Mouse (Mus musculus): ENCODE results near the gene Orai1. TPM values are rescaled to one million over a fixed set of nuclear protein-coding genes. Genes with fewer than 3 reads are reported as not detected.

The Orai1 gene
- polyA plus RNA-seq, 1 experiment from 2014 or later = 13.1 TPM

- Histone ChIP-seq H3K27me3 (0 out of 2 replicates have a peak, but pooled peaks cover 7% of the 10 kb centered on the region), H3K9me3 (no peaks in the 10 kb centered on the region), H3K4me3 (peak overlapping the region; percentile 65), H3K4me2 (peak overlapping the region; percentile 79), H3K4me1 (replicated peaks) (peaks cover 66% of the 10 kb centered on the region), H3K9ac (peak overlapping the region; percentile 79), H3K27ac (replicated peaks) (peak overlapping the region; percentile 85), H3K36me3 (no peaks in the 10 kb centered on the region)
- under 1% methylated on average over 41 of the region's 41 CpGs for WGBS
- ATAC-seq (ENCODE audit: low read depth) = peak; percentile 21; the same call in 1 of the 2 replicates
Observed at GRCm38 (mm10) chr5:122988021-122988751, 26.7 kb upstream of the Orai1 start.

- peak overlapping the region; percentile 79 for H3K9ac ChIP-seq
- under 1% methylated on average over 37 of the region's 39 CpGs for WGBS
- H3K4me1 ChIP-seq (replicated peaks) = peaks cover 66% of the 10 kb centered on the region
- peak overlapping the region; percentile 79 for H3K4me2 ChIP-seq
- H3K9me3 ChIP-seq = no peaks in the 10 kb centered on the region
- peak overlapping the region; percentile 85 for H3K27ac ChIP-seq (replicated peaks)
- no peaks in the 10 kb centered on the region for H3K36me3 ChIP-seq
- 0 out of 2 replicates have a peak, but pooled peaks cover 7% of the 10 kb centered on the region for H3K27me3 ChIP-seq
- peak; percentile 79 for ATAC-seq (ENCODE audit: low read depth)
- H3K4me3 ChIP-seq = peak overlapping the region; percentile 65
Observed at GRCm38 (mm10) chr5:122989001-122989525, 25.8 kb upstream of the Orai1 start.

GRCm38 (mm10) chr5:122989551-122990330 is 25.1 kb upstream of the Orai1 start, which contains the start of gene Kdm2b:
Gene Kdm2b (minus strand): TSS chr5:122989823.
- peaks cover 67% of the 10 kb centered on the region for H3K4me1 ChIP-seq (replicated peaks)
- 0 out of 2 replicates have a peak, but pooled peaks cover 7% of the 10 kb centered on the region for H3K27me3 ChIP-seq
- peak within 1 kb of the TSS; percentile 79 for H3K9ac ChIP-seq
- no peaks in the 10 kb centered on the region for H3K36me3 ChIP-seq
- H3K4me2 ChIP-seq = peak within 1 kb of the TSS; percentile 79
- H3K9me3 ChIP-seq = no peaks in the 10 kb centered on the region
- ATAC-seq (ENCODE audit: low read depth) = peak; percentile 37
- H3K27ac ChIP-seq (replicated peaks) = peak within 1 kb of the TSS; percentile 85
- peak within 1 kb of the TSS; percentile 65 for H3K4me3 ChIP-seq
- 3% methylated on average over 15 of the region's 15 CpGs for WGBS

GRCm38 (mm10) chr5:122990411-122991160 is 24.3 kb upstream of the Orai1 start:
- no peaks in the 10 kb centered on the region for H3K9me3 ChIP-seq
- peak overlapping the region; percentile 47 for H3K9ac ChIP-seq
- no peaks in the 10 kb centered on the region for H3K36me3 ChIP-seq
- 0 out of 2 replicates have a peak, but pooled peaks cover 4% of the 10 kb centered on the region for H3K27me3 ChIP-seq
- no peak overlapping the region; the same call in 1 of the 2 replicates for H3K27ac ChIP-seq (replicated peaks)
- H3K4me3 ChIP-seq = peak overlapping the region; percentile 65
- peak overlapping the region; percentile 79 for H3K4me2 ChIP-seq
- WGBS = 10% methylated on average over 16 of the region's 16 CpGs
- H3K4me1 ChIP-seq (replicated peaks) = peaks cover 62% of the 10 kb centered on the region
- no peak for ATAC-seq (ENCODE audit: low read depth)

GRCm38 (mm10) chr5:122991350-122992004 is 23.4 kb upstream of the Orai1 start:
- WGBS = 25% methylated on average over 5 of the region's 5 CpGs
- H3K4me3 ChIP-seq = no peak overlapping the region
- H3K4me1 ChIP-seq (replicated peaks) = peaks cover 54% of the 10 kb centered on the region
- H3K4me2 ChIP-seq = peak overlapping the region; percentile 79
- H3K36me3 ChIP-seq = no peaks in the 10 kb centered on the region
- H3K27ac ChIP-seq (replicated peaks) = no peak overlapping the region
- H3K27me3 ChIP-seq = 0 out of 2 replicates have a peak, but pooled peaks cover 3% of the 10 kb centered on the region
- H3K9ac ChIP-seq = peak overlapping the region; percentile 47
- no peak for ATAC-seq (ENCODE audit: low read depth)
- no peaks in the 10 kb centered on the region for H3K9me3 ChIP-seq

- WGBS = 56% methylated on average over 2 of the region's 2 CpGs
- peaks cover 31% of the 10 kb centered on the region for H3K4me1 ChIP-seq (replicated peaks)
- H3K36me3 ChIP-seq = no peaks in the 10 kb centered on the region
- H3K9ac ChIP-seq = no peak overlapping the region
- no peak overlapping the region for H3K4me2 ChIP-seq
- no peaks in the 10 kb centered on the region for H3K27me3 ChIP-seq
- no peaks in the 10 kb centered on the region for H3K9me3 ChIP-seq
- ATAC-seq (ENCODE audit: low read depth) = no peak
- H3K4me3 ChIP-seq = no peak overlapping the region
- H3K27ac ChIP-seq (replicated peaks) = no peak overlapping the region
Observed at GRCm38 (mm10) chr5:122993811-122994210, 21.1 kb upstream of the Orai1 start.

GRCm38 (mm10) chr5:122994303-122994846 is 20.5 kb upstream of the Orai1 start:
- Histone ChIP-seq H3K4me2 (peak overlapping the region; percentile 33), H3K9ac (no peak overlapping the region), H3K36me3 (no peaks in the 10 kb centered on the region), H3K4me3 (no peak overlapping the region), H3K9me3 (no peaks in the 10 kb centered on the region), H3K27me3 (no peaks in the 10 kb centered on the region), H3K27ac (replicated peaks) (no peak overlapping the region), H3K4me1 (replicated peaks) (peaks cover 29% of the 10 kb centered on the region)
- ATAC-seq (ENCODE audit: low read depth) = peak; percentile 75
- WGBS = 9% methylated on average over 5 of the region's 5 CpGs

GRCm38 (mm10) chr5:122994910-122995309 is 20.0 kb upstream of the Orai1 start:
- no peak overlapping the region for H3K4me3 ChIP-seq
- H3K36me3 ChIP-seq = no peaks in the 10 kb centered on the region
- no peak overlapping the region for H3K4me2 ChIP-seq
- H3K4me1 ChIP-seq (replicated peaks) = peaks cover 24% of the 10 kb centered on the region
- H3K27me3 ChIP-seq = no peaks in the 10 kb centered on the region
- no peak overlapping the region for H3K27ac ChIP-seq (replicated peaks)
- WGBS = 0% methylated on average over 1 of the region's 1 CpGs
- ATAC-seq (ENCODE audit: low read depth) = no peak
- no peak overlapping the region for H3K9ac ChIP-seq
- no peaks in the 10 kb centered on the region for H3K9me3 ChIP-seq

GRCm38 (mm10) chr5:122997205-122998204 is 17.4 kb upstream of the Orai1 start:
- Histone ChIP-seq H3K4me1 (replicated peaks) (peaks cover 5% of the 10 kb centered on the region; the same call in 1 of the 2 replicates), H3K4me2 (no peak overlapping the region), H3K27me3 (no peaks in the 10 kb centered on the region), H3K4me3 (no peak overlapping the region), H3K27ac (replicated peaks) (no peak overlapping the region), H3K9me3 (no peaks in the 10 kb centered on the region), H3K36me3 (no peaks in the 10 kb centered on the region), H3K9ac (no peak overlapping the region)
- ATAC-seq (ENCODE audit: low read depth) = no peak
- WGBS = 86% methylated on average over 18 of the region's 18 CpGs

GRCm38 (mm10) chr5:123000901-123001300 is 14.0 kb upstream of the Orai1 start:
- Histone ChIP-seq H3K27ac (replicated peaks) (no peak overlapping the region), H3K4me1 (replicated peaks) (peaks cover 3% of the 10 kb centered on the region; the same call in 1 of the 2 replicates), H3K4me3 (no peak overlapping the region), H3K4me2 (no peak overlapping the region), H3K9ac (no peak overlapping the region), H3K36me3 (no peaks in the 10 kb centered on the region), H3K9me3 (no peaks in the 10 kb centered on the region), H3K27me3 (no peaks in the 10 kb centered on the region)
- no peak for ATAC-seq (ENCODE audit: low read depth)
- 62% methylated on average over 1 of the region's 1 CpGs for WGBS
